Mouse (Mus musculus) urinary bladder, postnatal 10 days (tissue): ENCODE results near the gene Myo9a.

Experiments used
- DNase-seq: peaks from one replicate; pipeline ENCODE4 v3.0.0; 2022; ENCODE audit warnings: low spot score

Myo9a gene

DNA sequence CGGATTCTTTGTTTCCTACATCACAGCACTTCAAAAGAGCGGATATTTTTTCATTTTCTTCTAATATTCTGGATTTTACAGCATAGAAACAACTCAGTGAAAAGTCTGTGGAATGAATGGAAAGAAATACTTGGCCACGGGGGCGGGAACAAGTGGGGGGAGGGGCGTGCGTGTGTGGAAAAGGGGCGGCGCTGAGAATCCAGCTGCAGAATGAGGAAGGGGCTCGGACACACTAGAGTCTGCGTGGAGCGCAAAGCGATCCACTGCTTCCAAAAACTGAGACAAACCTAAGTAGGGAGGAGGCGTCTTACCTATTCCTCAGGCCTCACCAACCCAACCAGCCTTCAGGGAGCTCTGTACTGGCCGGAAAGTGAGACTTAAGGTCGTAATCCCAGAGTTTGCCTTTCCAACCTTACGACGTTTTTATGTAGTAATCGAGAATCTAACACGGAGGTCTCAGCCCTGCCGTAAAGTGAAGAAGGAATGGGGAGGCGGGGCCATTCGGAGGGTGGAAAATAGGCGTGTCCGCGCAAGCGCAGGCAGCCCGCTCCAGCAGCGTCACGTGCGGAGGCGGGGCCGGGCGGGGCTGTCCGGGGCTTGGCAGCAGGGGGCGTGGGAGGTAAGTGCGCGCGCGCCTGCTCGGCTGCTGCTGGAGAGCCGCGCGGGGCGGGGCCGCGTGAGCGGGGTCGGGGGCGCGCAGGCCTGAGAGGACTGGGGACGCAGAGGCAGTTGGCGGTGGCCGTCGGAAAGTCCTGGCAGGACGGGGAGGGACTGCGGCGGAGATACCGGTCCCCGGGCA, at the start of gene Myo9a, which contains the start of gene Senp8:
Gene Myo9a, plus strand, starts transcription at position 630 of the 799 bp plus-strand sequence.
Gene Senp8, minus strand, starts transcription at position 444 of the 799 bp plus-strand sequence.
- DNase-seq: peak; percentile 98

DNA sequence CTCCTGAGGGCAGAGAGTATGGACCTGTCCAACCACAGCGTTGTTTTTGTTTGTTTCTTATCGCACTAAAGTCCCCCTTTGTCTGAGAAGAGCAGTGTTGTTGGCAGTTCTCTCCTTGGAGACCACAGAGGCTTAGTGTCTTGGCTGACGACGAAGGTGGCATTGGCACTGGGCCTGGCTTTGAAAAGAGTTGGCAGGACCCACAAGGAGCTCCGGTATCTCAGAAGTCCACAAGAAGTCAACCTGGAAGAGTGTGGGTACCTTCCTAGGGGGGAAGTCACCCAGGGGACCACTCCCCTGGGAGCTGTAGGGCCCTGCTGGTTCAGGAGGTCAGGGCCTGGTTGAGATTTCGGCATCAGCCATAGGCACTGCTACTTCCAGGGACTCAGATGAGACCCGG, 49.6 kb upstream of the Myo9a start:
- DNase-seq: no peak

DNA sequence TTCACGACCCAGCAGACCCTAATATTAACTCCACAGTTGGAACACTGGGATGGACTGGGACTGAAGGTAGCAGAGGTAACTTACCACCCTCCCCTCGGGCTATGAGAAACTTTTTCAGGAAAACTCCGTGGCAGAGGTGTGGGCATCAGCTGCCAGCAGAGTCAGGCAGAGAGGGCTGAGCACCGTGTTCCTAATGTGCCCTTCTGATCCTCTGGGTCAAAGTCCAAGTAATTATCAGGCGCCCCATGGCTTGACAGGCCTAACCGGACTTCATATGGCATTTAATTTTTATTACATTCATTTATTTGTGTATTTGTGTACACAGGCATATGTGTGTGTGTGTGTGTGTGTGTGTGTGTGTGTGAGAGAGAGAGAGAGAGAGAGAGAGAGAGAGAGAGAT, 47.6 kb upstream of the Myo9a start:
- no peak for DNase-seq

DNA sequence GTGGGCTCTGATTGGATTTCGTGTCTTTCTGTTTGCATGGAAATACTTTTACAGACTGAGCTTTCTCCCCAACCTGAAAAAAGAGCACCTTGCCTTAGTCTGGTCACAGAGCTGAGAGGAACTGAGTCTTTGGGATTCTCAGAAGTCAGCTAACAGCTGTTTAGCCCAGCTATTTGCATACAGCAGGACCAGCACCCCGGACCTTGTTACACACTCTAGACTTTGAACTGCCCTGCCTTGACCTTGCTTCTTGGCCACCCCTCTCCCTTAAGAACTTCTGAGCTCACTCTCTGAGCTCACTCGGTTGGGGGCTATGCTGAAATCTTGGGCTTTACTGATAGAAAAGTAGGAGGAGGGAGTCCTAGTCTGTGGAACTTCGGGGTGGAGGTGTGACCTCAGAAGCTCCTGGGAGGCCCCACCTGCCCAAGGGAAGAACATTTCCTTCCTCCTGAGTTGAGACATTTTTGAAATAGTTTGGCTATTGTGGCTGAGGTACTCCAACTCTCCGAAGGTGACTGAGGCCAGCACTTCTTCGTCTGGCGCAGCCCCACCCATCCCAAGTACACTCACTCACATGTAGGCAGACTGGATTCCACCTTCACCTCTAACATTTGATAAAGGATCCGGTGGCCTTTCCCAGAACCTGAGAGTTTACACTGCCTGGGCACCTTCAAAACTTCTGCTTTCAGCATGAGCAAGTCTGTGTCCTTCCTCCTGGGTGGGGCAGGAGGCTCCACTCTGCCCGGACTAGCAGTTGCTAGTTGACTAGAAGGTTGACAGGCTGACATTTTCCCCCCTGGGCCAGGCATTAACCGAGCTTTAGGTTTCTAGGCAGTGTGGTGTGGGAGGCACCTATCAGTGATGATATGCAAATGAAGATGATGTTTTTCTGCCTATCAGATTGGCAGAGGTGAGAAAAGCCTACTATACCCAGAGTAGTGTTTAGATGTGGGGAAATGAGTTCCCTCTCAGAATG, 43.6 kb upstream of the Myo9a start:
- no peak for DNase-seq

DNA sequence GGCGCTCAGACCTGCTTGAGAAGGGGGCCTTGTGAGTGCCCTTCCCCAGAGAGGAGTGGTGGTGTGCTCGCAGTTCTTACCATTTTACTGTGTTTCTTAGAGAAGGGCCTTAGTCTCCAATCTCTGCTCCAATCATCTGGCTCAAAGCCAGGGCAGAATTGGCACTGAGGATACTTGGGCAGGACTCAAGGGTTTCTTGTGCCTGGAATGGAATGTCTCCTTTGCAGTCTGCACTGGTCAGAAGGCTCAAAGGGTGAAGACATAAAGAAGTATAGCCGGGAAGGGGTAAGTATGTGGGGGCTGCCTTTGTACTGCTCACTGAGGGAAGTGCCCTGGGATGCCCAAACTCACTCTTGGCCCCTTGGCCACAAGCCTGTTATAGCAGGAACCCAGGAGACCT, 41.5 kb upstream of the Myo9a start:
- no peak for DNase-seq

DNA sequence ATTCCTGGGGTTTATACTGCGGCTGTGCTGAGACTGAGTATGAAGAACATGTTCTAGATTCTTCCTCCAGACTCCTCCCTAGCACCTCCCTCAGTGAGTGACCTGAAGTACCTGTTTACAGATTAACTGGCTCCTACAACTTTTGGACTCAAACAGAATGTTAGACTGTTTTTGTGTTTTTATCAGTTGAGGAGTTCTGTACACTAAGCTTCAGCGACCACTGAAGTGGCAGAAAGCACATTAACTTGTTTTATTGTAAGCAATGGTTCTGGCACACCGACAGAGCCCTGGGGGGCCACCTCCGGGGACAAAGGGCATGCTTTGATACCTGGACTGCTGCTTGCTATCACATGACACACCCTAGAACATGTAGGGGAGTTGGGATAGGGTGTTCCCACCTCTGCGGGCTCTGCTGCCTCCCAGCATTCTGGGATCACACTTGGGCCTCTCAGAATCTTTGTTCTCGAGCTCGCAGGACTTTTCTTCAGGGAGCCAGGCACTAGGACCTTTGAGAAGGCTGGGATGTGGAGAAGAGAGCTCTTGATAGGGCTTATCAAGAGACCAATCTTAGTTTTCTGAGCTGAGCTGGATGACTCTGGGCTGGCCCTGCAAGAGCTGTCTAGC, 34.3 kb upstream of the Myo9a start:
- no peak for DNase-seq

DNA sequence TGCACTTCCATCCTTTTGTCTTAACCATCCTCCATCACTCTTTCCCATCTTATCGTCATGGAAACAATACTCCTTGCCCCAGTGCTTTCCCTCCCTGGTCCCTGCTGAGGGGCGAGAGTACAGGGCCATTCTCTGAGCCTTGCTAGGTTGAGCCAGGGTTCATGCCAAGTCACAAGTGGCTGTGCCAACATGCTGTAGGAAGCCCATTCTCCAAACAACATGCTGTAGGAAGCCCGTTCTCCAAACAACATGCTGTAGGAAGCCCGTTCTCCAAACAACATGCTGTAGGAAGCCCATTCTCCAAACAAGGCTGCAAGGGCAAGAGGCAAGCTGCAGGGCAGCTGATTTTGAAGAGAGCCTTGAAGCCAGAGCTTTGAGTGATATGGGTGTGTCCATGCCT, 32.5 kb upstream of the Myo9a start:
- no peak for DNase-seq

DNA sequence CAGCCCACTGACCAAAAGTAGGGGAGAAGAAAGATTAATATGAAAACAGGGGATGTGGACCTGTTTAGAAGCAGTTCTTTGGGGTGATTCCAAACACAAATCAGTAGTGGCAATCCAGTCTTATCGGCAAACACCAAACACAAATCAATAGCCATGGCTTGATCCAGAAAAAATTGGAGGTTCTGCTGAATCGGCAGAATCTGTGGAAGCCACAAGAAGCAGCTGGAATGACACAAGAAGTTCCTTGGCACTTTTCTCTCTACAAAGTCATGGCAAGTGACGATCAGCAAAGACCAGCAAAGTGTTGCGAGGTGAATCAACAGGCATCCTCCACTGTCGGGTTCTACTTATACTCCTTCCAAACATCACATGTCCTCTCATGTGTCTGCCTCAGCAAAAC, 29.6 kb upstream of the Myo9a start:
- no peak for DNase-seq

DNA sequence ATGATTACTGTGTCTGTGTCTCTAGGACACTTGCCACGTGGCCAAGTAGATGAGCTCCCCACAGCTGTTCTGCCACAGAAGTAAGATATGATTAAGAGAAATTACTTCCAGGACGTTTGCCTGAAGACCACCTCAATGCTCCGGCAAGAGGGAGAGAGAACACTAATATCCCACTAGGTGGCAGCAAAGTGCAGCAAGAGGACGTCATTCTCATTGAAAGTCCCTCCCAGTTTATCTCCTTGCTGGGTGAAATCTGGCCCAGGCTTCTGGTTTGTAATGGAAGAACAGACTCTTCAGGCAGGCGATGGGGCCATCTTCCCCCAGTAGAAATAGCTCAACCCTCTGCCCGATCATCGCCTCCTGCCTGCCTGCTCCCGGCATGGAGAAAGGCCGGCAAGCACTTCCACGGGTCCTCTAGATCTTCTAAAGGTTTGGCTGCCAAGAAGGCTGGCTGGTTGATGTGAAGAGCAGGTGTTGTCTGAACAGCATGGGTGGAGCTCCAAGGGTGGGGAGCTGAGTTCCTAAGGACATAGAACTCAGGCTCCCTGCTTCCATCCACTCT, 27.5 kb upstream of the Myo9a start:
- DNase-seq: no peak

DNA sequence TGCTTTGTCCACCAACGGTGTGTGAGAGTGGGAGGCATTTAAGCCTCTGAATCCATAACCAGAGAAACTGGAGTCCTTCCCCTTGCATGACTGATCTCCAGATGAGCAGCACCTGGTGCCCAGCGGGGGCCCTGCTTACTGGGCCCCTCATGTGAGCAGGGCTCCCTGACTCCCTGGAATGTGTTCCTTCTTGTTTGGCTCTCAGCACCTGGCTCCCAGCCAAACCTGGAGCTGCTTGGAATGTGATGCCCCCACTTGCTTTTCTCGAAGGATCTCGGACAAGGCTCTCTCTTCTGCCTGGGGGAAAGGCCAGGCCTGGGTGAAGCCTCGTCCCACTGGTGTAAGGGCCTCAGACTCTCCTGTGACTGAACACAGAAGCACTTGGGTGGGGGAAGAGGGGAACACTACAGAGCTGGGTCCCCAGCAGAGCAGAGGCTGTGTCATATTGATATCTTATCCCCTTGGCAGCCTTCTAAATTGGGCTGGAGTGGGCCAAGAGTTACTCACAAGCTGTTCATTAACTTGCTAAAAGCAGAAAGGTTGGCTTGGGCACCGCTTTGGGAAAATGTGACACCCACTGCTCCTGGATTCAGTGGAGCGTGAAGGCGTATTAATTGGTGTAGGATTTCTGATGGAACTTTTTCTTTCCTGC, 26.8 kb upstream of the Myo9a start:
- no peak for DNase-seq

DNA sequence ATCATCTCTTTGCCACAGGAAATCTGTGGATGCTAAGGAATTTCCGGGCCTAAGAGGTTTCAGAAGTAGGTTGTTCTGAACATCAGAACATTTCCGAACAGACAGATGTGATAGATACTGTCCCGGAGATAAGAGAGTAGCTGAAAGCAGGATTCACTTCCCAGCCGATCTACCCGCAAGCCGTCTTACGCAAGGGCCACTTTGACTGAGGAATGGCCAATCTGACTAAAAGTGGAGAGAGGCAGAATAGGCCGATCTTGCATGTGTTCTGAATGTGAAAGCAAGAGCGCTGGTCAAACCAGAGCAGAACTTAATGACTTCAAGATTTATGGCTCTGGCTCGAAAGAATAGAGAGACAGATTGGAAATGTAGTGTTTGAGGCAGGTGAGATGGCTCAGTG, 25.2 kb upstream of the Myo9a start:
- DNase-seq: no peak

DNA sequence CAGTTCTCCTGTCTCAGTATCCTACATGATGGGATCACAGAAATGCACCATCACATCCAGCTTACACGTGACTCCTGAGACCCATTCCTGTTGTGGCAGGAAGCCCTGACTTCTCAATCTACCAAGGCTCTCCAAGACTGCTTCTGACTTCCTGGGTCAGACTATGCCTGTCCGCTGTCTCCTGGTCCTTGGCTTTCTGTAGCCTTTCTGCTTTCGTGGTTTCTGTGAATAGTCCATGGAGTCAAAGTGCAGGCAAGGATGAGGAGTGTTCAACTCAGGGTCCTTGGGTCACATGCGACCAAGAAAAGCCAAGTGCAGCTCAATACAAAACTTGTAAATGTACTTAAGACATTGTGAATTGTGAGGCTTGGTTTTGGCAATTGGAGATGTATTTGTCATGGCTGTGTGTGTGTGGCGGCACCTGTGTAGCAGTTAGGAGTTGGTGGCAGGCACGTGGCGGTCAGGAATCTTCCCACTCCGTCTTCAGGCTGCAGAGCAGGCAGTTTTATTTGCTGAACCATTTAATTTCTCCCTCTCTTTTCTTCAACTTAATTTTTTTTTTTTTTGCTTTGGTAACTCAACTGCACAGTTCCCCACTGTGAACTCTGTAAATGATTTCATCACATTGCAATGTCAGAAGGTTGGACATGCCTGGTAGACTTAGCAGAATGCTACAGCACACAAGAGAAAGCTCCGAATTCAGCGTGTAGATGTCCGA, 23.0 kb upstream of the Myo9a start:
- no peak for DNase-seq

DNA sequence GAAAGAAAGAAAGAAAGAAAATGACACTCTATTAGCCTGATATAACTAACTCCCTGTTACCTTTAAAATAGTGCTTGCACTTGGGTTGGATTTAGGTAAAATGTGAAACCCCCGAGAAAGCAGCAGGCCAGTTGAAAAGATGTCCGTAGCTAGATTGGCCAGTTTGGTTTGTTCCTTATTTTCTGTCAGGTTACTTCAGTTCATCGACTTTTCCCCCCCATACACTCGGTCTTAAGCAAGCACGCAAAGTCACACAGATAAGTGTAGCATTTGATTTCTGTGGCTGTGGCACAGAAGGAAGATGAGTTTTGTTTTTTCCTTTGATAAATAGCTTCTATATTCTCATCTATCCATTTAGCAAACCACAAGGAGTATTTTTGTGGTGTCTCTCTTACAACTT, 19.6 kb upstream of the Myo9a start:
- no peak for DNase-seq

DNA sequence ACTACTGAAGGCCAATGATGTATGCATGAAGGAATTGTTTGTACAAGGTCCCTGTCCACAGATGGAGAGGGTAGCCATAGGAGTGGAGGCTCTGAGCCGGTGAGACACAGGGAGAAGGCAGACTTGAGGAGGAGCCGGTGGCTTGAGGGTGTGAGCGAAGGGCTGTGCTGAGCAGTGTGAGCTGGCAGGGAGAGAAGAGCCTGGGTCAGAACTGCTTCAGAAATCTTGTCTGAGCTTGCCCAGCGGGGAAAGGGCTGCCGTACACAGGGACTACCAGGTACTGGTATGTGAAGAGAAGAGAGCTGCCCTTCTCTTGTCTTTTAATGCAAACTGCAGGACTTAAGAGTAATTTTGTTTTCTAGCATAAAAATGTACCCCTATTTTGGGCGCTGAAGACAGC, 17.6 kb upstream of the Myo9a start:
- no peak for DNase-seq

DNA sequence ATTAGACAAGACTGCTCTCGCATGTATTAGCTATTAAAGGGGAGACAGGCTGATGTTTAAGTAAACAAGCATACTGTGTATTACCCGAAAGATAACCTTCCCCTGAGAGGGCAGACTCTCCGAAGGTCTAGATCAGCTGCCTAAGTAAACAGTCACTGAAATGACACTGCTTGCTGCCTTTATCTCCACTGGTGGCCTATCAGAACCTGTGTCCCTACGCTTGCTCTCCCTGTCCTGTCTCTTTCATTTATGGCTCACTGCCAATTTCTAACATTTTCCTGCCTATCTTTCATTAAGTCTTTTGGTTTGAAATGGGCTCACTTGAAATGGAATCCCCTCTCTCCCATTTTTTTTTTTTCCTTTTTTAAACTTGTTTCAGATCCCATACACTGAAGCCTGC, 15.3 kb upstream of the Myo9a start:
- no peak for DNase-seq

DNA sequence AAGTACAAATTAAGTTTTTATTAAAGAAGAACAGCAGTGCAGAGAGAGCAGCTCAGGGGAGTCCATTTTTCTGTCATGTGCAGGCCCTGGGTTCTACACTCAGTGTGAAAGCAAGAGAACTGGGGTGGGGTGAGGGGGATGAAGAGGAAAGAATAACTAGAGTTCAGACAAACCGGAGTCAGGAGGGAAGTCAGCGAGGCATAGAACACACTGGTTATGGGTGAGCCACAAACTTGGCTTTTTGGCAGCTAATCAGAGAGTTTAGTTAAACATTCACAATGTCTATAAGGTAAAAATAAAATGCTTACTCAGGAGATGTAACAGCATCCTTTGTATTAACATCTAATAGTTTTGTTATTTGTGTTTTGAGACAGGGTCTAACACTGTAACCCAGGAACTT, 10.1 kb upstream of the Myo9a start:
- no peak for DNase-seq

DNA sequence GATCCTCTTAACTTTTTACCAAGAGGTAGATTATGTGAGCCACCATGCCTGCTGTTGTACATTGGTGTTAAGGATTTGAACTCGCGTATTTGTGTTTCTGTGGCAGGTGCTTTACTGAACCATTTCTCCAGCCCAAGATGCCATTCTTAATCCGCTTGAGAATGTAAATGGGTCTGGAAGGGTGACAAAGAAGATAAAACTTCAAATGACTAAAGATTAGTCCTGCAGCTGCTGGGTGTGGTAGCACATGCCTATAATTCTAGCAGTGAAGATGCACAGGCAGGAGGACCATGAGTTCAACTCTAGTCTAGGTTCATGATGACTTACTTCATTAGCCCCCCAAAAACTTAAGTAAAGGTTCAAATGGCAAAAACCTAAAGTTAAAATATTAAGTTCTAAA, 6.8 kb upstream of the Myo9a start:
- no peak for DNase-seq

DNA sequence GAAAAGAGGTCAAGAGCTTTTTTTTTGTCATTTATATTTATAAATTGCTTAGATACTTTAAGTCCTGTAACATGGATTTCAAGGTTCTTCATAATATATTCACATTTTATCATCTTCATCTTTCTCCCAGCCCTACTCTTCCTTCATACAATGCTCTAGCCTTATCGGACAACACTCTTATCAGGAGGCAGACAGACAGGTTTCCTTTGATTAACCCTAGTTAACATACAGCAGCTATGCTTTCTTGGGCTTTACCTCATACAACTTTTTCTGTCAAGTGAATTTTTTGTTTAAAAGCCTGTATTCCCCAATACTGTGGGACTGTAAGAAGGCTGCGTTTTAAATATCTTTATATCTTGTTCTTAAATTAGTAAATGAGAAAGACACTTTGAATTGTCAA, 2.3 kb upstream of the Myo9a start:
- no peak for DNase-seq

DNA sequence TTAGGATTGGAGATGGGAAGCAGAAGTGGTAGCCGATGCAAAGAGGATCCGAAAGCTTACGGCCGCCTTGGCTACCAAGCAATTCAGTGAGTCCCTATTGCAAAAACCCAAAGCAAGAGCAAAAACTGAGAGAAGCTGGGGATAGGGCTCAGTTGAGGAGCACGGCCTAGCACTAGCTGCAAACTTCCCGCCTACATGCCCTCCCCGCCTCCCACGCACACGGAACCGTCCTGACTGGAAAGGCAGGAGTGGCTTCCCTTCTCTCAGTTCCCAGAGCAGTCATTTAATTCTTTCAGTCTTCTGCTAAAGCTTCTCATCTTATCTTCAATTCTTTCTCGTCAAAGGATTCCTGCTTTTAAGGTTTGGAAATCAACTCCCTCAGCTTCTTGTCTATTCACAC, 1.7 kb upstream of the Myo9a start:
- DNase-seq: no peak

DNA sequence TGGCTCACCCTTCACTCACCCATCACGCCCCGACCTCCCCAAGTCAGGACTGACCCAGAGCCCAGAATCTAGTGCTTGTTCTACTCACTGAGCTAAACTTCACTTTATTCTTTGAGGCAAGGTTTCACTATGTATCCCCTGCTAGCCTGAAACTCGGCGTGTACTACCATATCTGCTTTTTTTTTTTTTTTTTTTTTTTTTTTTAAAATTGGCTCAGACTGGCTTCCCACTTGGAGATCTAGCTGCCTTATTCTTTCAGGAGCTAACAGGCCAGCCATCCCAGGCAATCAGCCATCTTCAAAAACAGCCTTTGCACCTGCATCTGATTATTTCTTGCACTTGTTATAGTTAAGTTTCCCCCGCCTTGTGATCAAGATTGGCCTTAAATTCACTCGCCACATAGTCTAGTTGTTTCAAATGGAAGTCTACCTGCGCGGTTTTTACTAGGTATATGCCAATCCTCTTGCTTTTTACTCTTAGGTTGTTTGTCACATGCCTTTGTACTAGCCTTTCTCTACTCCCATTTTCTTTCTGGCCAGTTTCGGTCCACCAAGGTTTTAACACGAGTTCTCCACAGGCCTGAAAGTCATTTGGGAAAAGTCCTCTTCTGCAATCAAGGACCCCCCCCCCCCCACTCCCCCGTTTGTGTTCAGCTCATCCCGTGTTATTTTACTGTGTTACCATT, 973 bp upstream of the Myo9a start:
- no peak for DNase-seq
